Mouse (Mus musculus): ENCODE results near the gene Arhgap23.

GRCm38 (mm10) chr11:97441658-97442125 lies 26.4 kb downstream of the Arhgap23 start:
- TF ChIP-seq POLR2A (IDR thresholded peaks at IDR 0.05; ENCODE audit: extremely low read depth, insufficient read depth, low read length) = no peak
- no peak for TF ChIP-seq CTCF (IDR thresholded peaks at IDR 0.05; ENCODE audit: low read depth, low read length)

All from liver, adult 2 months (tissue).